Mouse (Mus musculus) heart, adult 2 months (tissue): ENCODE data around the gene Fbxo7. TPM values are rescaled to one million over a fixed set of nuclear protein-coding genes. Genes with fewer than 3 reads are reported as not detected.

Experiments
- DNase-seq, 2 experiments: peaks; one replicate each; pipeline ENCODE4 v3.0.0; 2021
- H3K27ac ChIP-seq: fragments of 200-600 bp; 2 replicates; pipeline ENCODE4 v1.8.1; 2022
- H3K27me3 ChIP-seq: fragments of 200-500 bp; 2 replicates; pipeline ENCODE4 v1.6.1; 2012; ENCODE audit warnings: mild to moderate bottlenecking, low read length, inconsistent platforms, mixed read lengths; ENCODE audit not compliant: control insufficient read depth, insufficient read depth
- H3K36me3 ChIP-seq: fragments of 200-500 bp; 2 replicates; pipeline ENCODE4 v1.6.1; 2012; ENCODE audit warnings: low read length, inconsistent platforms; ENCODE audit not compliant: control insufficient read depth, insufficient read depth
- H3K4me1 ChIP-seq: fragments of 200-500 bp; 2 replicates; pipeline ENCODE4 v1.6.1; 2011; ENCODE audit warnings: low read length; ENCODE audit not compliant: control insufficient read depth, insufficient read depth
- H3K4me3 ChIP-seq: fragments of 200-600 bp; 2 replicates; pipeline ENCODE4 v1.8.1; 2022
- H3K79me2 ChIP-seq: fragments of 200-500 bp; replicated peaks from 2 replicates; pipeline ENCODE4 v1.6.1; 2012; ENCODE audit warnings: mild to moderate bottlenecking, inconsistent platforms, low read length, moderate library complexity, mixed read lengths; ENCODE audit not compliant: control insufficient read depth, insufficient read depth
- H3K9ac ChIP-seq: fragments of 200-500 bp; 2 replicates; pipeline ENCODE4 v1.6.1; 2012; ENCODE audit warnings: low read depth, mild to moderate bottlenecking, control low read depth, inconsistent platforms, low read length, mixed read lengths
- CTCF ChIP-seq: fragments of 200-600 bp; IDR thresholded peaks from 2 replicates; pipeline ENCODE4 v1.8.1; 2022; ENCODE audit warnings: antibody characterized with exemption, mild to moderate bottlenecking, moderate library complexity
- EP300 ChIP-seq: fragments of 200-500 bp; IDR thresholded peaks from 2 replicates; pipeline ENCODE4 v1.6.1; 2011; ENCODE audit warnings: low read depth, low read length, control low read depth; ENCODE audit not compliant: insufficient read depth
- POLR2A ChIP-seq: fragments of 200-500 bp; IDR thresholded peaks from 2 replicates; pipeline ENCODE4 v1.6.1; 2011; ENCODE audit warnings: mild to moderate bottlenecking, low read depth, low read length, control low read depth; ENCODE audit not compliant: insufficient read depth
- WGBS: fragments of 180-500 bp; shearing (Covaris S2); methylation state at CpG from one replicate; pipeline ENCODE4 v1.1.7; 2018; 5-methylcytosine and 5-hydroxymethylcytosine counted together
- intact Hi-C: fragments of 180-260 bp; cut with DNase I; formaldehyde crosslinking; loops from one replicate; pipeline ENCODE4 v1.15.1; 2025
- polyA plus RNA-seq: library from polyadenylated mRNA; depleted of rRNA; stranded (reverse); fragments of >200 nt; gene quantifications from 2 replicates; pipeline ENCODE4 v1.2.3, GENCODE M21; 2012
- total RNA-seq, 2 experiments: library from RNA; stranded (reverse); gene quantifications; 2 replicates each; pipeline ENCODE4 v1.2.3; 2021

Gene Fbxo7
- total and polyA plus RNA-seq, 3 experiments, result 13.2 to 16.7 (median 16.2) TPM

DNA sequence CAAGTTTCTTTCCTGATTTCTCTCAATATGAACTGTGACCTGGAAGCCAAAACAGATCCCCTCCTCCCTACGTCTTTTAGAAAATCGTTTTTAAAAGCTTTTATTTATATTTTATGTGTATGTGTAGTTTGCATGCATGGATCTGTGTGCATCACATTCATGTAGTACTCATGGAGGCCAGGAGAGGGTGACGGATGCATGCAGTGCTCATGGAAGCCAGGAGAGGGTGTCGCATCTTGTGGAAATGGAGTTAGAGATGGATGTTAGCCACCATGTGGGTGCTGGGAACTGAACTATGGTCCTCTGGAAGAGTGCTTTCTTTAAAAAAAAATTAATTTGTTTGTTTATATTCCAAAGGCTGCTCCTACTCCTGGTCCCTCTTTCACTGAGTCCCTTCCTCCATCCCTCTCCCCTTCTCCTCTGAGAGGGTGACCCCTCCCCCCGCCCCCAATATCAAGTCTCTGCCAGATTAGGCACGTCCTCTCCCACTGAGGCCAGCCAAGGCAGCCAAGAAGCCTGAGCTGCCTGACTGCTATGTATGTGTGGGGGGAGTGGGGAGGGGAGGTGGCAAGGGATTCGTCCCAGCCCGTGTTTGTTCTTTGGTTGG lies 34.6 kb downstream of the Fbxo7 start:
- WGBS, result 72% methylated on average over 8 of the region's 8 CpGs
- Histone ChIP-seq H3K27me3 (no peaks in the 10 kb centered on the region), H3K9ac (no peak overlapping the region), H3K4me1 (no peaks in the 10 kb centered on the region), H3K79me2 (no peaks in the 10 kb centered on the region), H3K4me3 (no peak overlapping the region), H3K36me3 (no peaks in the 10 kb centered on the region), H3K27ac (no peak overlapping the region)
- TF ChIP-seq EP300 (no peak), CTCF (peak; percentile 25), POLR2A (no peak)
- intact Hi-C loops, result no loop called here
- DNase-seq, result no peak

DNA sequence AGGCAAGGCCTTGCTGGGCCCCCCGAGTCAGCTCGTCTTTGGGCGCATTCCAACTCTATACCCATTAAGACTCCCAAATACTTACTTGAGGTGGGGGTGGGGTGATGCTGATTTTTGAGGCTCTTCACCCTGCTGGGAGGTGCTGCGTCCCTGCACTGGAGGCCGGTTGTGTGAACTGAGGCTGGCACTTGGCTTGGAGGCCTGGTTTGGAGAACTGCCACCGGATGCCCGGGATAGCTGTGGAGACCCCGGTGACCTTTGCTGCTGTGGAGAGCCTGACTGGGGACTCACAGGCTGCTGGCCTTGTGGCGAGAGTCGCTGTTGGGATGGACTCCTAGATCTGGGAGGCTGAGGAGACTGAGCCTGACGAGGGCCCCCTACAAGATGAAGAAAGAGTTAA lies 35.5 kb downstream of the Fbxo7 start:
- Histone ChIP-seq H3K9ac (no peak overlapping the region), H3K27ac (no peak overlapping the region), H3K4me1 (peaks cover under 1% of the 10 kb centered on the region; the same call in 1 of the 2 replicates), H3K36me3 (no peaks in the 10 kb centered on the region), H3K4me3 (no peak overlapping the region), H3K79me2 (no peaks in the 10 kb centered on the region), H3K27me3 (no peaks in the 10 kb centered on the region)
- no peak for DNase-seq
- 92% methylated on average over 11 of the region's 11 CpGs for WGBS
- TF ChIP-seq POLR2A, result no peak
- TF ChIP-seq EP300, result no peak
- no peak for TF ChIP-seq CTCF
- intact Hi-C loops, result no loop called here

GRCm38 (mm10) chr10:86057712-86058111 lies 35.9 kb downstream of the Fbxo7 start:
- Histone ChIP-seq H3K4me3 (no peak overlapping the region), H3K27me3 (no peaks in the 10 kb centered on the region), H3K9ac (no peak overlapping the region), H3K27ac (no peak overlapping the region), H3K4me1 (peaks cover 2% of the 10 kb centered on the region; the same call in 1 of the 2 replicates), H3K79me2 (no peaks in the 10 kb centered on the region), H3K36me3 (no peaks in the 10 kb centered on the region)
- intact Hi-C loops, result no loop called here
- WGBS, result 79% methylated on average over 2 of the region's 2 CpGs
- TF ChIP-seq POLR2A (no peak), CTCF (no peak)
- no peak for DNase-seq

DNA sequence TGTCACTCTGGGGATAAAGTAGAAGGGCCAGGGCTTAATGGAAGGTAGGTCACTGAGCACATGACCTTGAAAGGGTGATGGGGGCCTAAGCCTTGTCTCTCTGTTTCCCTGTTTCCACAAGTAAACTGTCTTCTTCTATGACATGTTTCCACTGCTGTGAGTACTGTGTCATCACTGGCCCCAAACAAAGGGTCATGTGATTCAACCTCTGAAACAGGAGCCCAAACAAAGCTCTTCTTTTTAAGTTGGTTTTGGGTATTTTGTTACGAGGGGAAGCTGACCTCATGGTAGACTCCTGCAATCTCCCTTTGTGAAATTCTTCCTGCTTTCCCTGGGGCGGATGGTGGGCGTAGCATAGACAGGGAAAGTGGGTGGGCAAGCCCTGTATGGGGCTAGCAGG lies 38.5 kb downstream of the Fbxo7 start:
- Histone ChIP-seq H3K27ac (no peak overlapping the region), H3K9ac (no peak overlapping the region), H3K4me3 (no peak overlapping the region), H3K27me3 (no peaks in the 10 kb centered on the region), H3K4me1 (peaks cover 7% of the 10 kb centered on the region), H3K36me3 (no peaks in the 10 kb centered on the region), H3K79me2 (no peaks in the 10 kb centered on the region)
- TF ChIP-seq CTCF (no peak), EP300 (no peak), POLR2A (no peak)
- intact Hi-C loops, result no loop called here
- WGBS, result 57% methylated on average over 3 of the region's 3 CpGs
- DNase-seq, result no peak

DNA sequence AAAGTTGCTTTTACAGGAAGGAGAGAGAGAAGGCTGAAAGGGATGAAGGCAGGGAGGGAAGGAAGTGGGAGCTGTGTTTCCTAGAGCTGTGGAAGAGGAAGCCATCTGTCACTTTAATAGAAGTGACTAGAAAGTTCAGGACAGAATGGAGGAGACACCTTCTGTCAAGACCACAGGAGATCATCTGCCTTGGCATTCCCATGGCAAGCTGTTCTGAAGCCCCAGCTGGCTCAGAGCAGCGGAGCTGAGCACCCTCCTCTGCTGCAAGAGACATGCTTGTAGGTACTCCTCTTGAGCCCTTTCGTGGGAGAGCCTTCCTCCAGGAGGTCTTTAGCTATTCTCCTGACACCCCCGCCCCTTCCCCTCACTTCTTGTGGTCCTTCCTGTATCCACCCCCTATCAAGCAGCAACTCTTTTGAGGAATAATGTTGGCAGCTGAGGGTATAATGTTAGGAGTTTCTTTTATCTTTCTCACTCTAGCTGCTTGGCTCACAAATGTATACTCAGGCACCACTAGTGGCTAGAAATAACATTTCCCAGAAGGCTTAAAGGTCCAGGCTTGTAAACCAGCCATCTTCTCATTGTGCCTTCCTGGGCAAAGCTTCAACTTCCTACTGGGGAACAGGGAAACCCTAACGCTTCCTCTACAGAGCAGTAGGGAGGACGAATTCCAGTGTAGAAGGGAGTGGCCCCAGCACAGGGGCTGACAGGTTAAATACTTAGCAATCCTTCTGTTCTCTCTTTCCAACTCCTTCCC lies 40.7 kb downstream of the Fbxo7 start:
- Histone ChIP-seq H3K27ac (no peak overlapping the region), H3K79me2 (no peaks in the 10 kb centered on the region), H3K36me3 (no peaks in the 10 kb centered on the region), H3K9ac (no peak overlapping the region), H3K27me3 (no peaks in the 10 kb centered on the region), H3K4me1 (peaks cover 8% of the 10 kb centered on the region), H3K4me3 (no peak overlapping the region)
- 38% methylated on average over 5 of the region's 5 CpGs for WGBS
- intact Hi-C loops, result no loop called here
- TF ChIP-seq POLR2A (no peak), EP300 (no peak)
- DNase-seq, result no peak

- WGBS, result 90% methylated on average over 8 of the region's 8 CpGs
- Histone ChIP-seq H3K79me2 (no peaks in the 10 kb centered on the region), H3K36me3 (no peaks in the 10 kb centered on the region), H3K27me3 (no peaks in the 10 kb centered on the region), H3K27ac (no peak overlapping the region), H3K4me1 (peaks cover 8% of the 10 kb centered on the region), H3K9ac (no peak overlapping the region), H3K4me3 (no peak overlapping the region)
- no peak for TF ChIP-seq POLR2A
- TF ChIP-seq EP300, result no peak
- TF ChIP-seq CTCF, result no peak
- intact Hi-C loops, result no loop called here
- DNase-seq, result no peak
Measured at GRCm38 (mm10) chr10:86063018-86063384, 41.2 kb downstream of the Fbxo7 start.
